Mouse (Mus musculus) stomach, postnatal 0 days (tissue): ENCODE measurements around the gene Eda.

Source experiments
- CTCF ChIP-seq: IDR thresholded peaks from 2 replicates; pipeline ENCODE4 v1.5.1; 2016; ENCODE audit warnings: antibody characterized with exemption, low read depth, mild to moderate bottlenecking, moderate library complexity
- EP300 ChIP-seq: optimal IDR thresholded peaks from 2 replicates; pipeline ENCODE3; 2016; ENCODE audit warnings: antibody characterized with exemption

DNA sequence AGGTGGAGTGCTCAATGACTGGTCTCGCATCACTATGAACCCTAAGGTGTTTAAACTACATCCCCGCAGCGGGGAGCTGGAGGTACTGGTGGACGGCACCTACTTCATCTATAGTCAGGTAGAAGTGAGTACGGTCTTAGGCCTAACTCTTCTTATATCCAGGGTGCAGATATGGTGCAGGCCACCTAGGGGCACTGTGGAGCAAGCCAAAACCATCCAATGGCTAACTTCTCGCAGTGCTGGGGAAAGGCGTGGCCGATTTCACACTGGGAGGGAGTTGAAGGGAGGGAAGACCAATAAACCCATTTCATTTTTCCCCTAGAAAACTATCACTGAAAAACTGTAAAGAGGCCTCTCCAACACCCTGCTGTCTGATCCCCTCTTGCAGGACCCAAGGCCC, 419.6 kb downstream of the Eda start:
- peak; percentile 67 for TF ChIP-seq CTCF
- no peak for TF ChIP-seq EP300
